Mouse (Mus musculus): ENCODE results near the gene Apbb2. TPM values are rescaled to one million over a fixed set of nuclear protein-coding genes. Genes with fewer than 3 reads are reported as not detected.

The Apbb2 gene
- polyA plus RNA-seq, 1 experiment, result 27.7 TPM

- TF ChIP-seq POLR2A (IDR thresholded peaks at IDR 0.05; ENCODE audit: low read depth, low read length) (no peak), CTCF (conservative IDR thresholded peaks at IDR 0.05; ENCODE audit: insufficient read depth, insufficient read length, low read depth, low read length) (no peak)
- Histone ChIP-seq H3K27ac (ENCODE audit: insufficient read depth, low read depth, low read length) (no peak overlapping the region), H3K4me3 (ENCODE audit: insufficient read depth, low read depth, low read length) (no peak overlapping the region), H3K36me3 (ENCODE audit: control insufficient read depth, insufficient read depth, low read length) (no peaks in the 10 kb centered on the region; the same call in none of the 2 replicates), H3K27me3 (replicated peaks; ENCODE audit: control insufficient read depth, insufficient read depth, low read length) (no peaks in the 10 kb centered on the region), H3K4me1 (ENCODE audit: control insufficient read depth, insufficient read depth, low read length) (no peaks in the 10 kb centered on the region)
- 95% methylated on average over 2 of the region's 2 CpGs for WGBS
- no peak for DNase-seq
Observed at GRCm38 (mm10) chr5:66302873-66303272, 315.7 kb downstream of the Apbb2 start.

GRCm38 (mm10) chr5:66302085-66302815 lies 316.3 kb downstream of the Apbb2 start:
- 76% methylated on average over 21 of the region's 21 CpGs for WGBS
- H3K4me3 ChIP-seq (ENCODE audit: insufficient read depth, low read depth, low read length), result no peak overlapping the region
- no peaks in the 10 kb centered on the region; the same call in none of the 2 replicates for H3K36me3 ChIP-seq (ENCODE audit: control insufficient read depth, insufficient read depth, low read length)
- TF ChIP-seq CTCF (conservative IDR thresholded peaks at IDR 0.05; ENCODE audit: insufficient read depth, insufficient read length, low read depth, low read length), result no peak
- no peak for TF ChIP-seq POLR2A (IDR thresholded peaks at IDR 0.05; ENCODE audit: low read depth, low read length)
- no peak for DNase-seq
- no peaks in the 10 kb centered on the region for H3K27me3 ChIP-seq (replicated peaks; ENCODE audit: control insufficient read depth, insufficient read depth, low read length)
- no peak overlapping the region for H3K27ac ChIP-seq (ENCODE audit: insufficient read depth, low read depth, low read length)
- H3K4me1 ChIP-seq (ENCODE audit: control insufficient read depth, insufficient read depth, low read length), result no peaks in the 10 kb centered on the region

DNA sequence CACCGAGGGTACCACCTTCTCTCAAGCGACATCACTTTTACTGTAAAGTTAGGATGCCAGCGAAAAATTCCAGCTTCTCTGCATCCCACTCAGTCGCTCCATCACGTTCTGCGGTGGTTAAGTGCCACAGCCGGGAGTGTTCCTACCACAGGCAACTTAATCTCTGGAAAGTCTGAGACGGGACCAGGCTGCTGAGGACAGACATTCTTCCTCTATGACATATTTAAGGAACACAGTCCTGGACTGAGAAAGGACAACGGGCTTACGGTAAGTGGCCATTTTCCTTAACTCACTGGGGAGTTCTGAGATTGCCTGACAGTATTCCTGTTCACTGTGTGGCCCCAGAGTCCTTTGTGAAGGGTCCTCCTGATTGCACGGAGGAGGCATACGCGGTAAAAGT lies 318.0 kb downstream of the Apbb2 start:
- 89% methylated on average over 13 of the region's 13 CpGs for WGBS

GRCm38 (mm10) chr5:66298856-66299255 lies 319.7 kb downstream of the Apbb2 start:
- WGBS, result 90% methylated on average over 6 of the region's 6 CpGs
- DNase-seq, result no peak

More for the DNA sequence above, 318.0 kb downstream of the Apbb2 start:
- H3K36me3 ChIP-seq (ENCODE audit: control insufficient read depth, insufficient read depth, low read length), result no peaks in the 10 kb centered on the region; the same call in none of the 2 replicates
- no peak for DNase-seq
- TF ChIP-seq POLR2A (IDR thresholded peaks at IDR 0.05; ENCODE audit: low read depth, low read length) (no peak), CTCF (conservative IDR thresholded peaks at IDR 0.05; ENCODE audit: insufficient read depth, insufficient read length, low read depth, low read length) (no peak)
- H3K27me3 ChIP-seq (replicated peaks; ENCODE audit: control insufficient read depth, insufficient read depth, low read length), result no peaks in the 10 kb centered on the region
- no peaks in the 10 kb centered on the region for H3K4me1 ChIP-seq (ENCODE audit: control insufficient read depth, insufficient read depth, low read length)
- no peak overlapping the region for H3K27ac ChIP-seq (ENCODE audit: insufficient read depth, low read depth, low read length)
- no peak overlapping the region for H3K4me3 ChIP-seq (ENCODE audit: insufficient read depth, low read depth, low read length)

DNA sequence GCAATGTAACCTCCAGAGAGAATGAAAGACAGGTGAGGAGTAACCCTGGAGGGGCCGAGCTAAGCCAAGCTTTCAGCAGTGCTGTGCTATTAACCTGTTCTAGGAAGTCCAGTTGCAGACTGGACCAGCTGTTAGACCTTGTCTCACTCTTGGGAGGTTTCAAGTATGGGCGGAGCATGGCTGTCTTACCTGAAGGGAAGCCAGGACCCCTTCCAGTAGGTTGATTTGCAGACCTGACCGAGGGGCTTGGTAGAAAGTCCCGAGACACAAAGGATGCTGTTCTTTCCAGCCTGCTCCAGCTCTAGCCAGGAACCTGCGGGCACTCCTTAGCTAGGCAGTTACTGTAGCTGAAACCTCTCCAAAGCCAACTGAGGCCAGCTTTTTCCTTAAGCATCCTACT lies 322.5 kb downstream of the Apbb2 start:
- Histone ChIP-seq H3K36me3 (ENCODE audit: control insufficient read depth, insufficient read depth, low read length) (no peaks in the 10 kb centered on the region), H3K27ac (ENCODE audit: insufficient read depth, low read depth, low read length) (no peak overlapping the region), H3K27me3 (replicated peaks; ENCODE audit: control insufficient read depth, insufficient read depth, low read length) (no peaks in the 10 kb centered on the region), H3K4me3 (ENCODE audit: insufficient read depth, low read depth, low read length) (no peak overlapping the region), H3K4me1 (ENCODE audit: control insufficient read depth, insufficient read depth, low read length) (no peaks in the 10 kb centered on the region)
- TF ChIP-seq POLR2A (IDR thresholded peaks at IDR 0.05; ENCODE audit: low read depth, low read length), result no peak
- DNase-seq, result no peak
- 92% methylated on average over 5 of the region's 5 CpGs for WGBS

More at GRCm38 (mm10) chr5:66298856-66299255, 319.7 kb downstream of the Apbb2 start:
- H3K4me3 ChIP-seq (ENCODE audit: insufficient read depth, low read depth, low read length), result no peak overlapping the region
- TF ChIP-seq CTCF (conservative IDR thresholded peaks at IDR 0.05; ENCODE audit: insufficient read depth, insufficient read length, low read depth, low read length), result no peak
- TF ChIP-seq POLR2A (IDR thresholded peaks at IDR 0.05; ENCODE audit: low read depth, low read length), result no peak
- H3K27me3 ChIP-seq (replicated peaks; ENCODE audit: control insufficient read depth, insufficient read depth, low read length), result no peaks in the 10 kb centered on the region
- no peak overlapping the region for H3K27ac ChIP-seq (ENCODE audit: insufficient read depth, low read depth, low read length)
- no peaks in the 10 kb centered on the region for H3K4me1 ChIP-seq (ENCODE audit: control insufficient read depth, insufficient read depth, low read length)
- no peaks in the 10 kb centered on the region; the same call in none of the 2 replicates for H3K36me3 ChIP-seq (ENCODE audit: control insufficient read depth, insufficient read depth, low read length)

GRCm38 (mm10) chr5:66294952-66295351 lies 323.6 kb downstream of the Apbb2 start:
- Histone ChIP-seq H3K27me3 (replicated peaks; ENCODE audit: control insufficient read depth, insufficient read depth, low read length) (no peaks in the 10 kb centered on the region), H3K4me1 (ENCODE audit: control insufficient read depth, insufficient read depth, low read length) (no peaks in the 10 kb centered on the region), H3K27ac (ENCODE audit: insufficient read depth, low read depth, low read length) (no peak overlapping the region), H3K4me3 (ENCODE audit: insufficient read depth, low read depth, low read length) (no peak overlapping the region), H3K36me3 (ENCODE audit: control insufficient read depth, insufficient read depth, low read length) (no peaks in the 10 kb centered on the region)
- WGBS, result 90% methylated on average over 4 of the region's 4 CpGs
- no peak for DNase-seq
- TF ChIP-seq POLR2A (IDR thresholded peaks at IDR 0.05; ENCODE audit: low read depth, low read length) (no peak), CTCF (conservative IDR thresholded peaks at IDR 0.05; ENCODE audit: insufficient read depth, insufficient read length, low read depth, low read length) (no peak)

- no peak for DNase-seq
- H3K4me1 ChIP-seq (ENCODE audit: control insufficient read depth, insufficient read depth, low read length), result no peaks in the 10 kb centered on the region
- WGBS, result 53% methylated on average over 11 of the region's 11 CpGs
- no peaks in the 10 kb centered on the region for H3K27me3 ChIP-seq (replicated peaks; ENCODE audit: control insufficient read depth, insufficient read depth, low read length)
- TF ChIP-seq POLR2A (IDR thresholded peaks at IDR 0.05; ENCODE audit: low read depth, low read length) (no peak), CTCF (conservative IDR thresholded peaks at IDR 0.05; ENCODE audit: insufficient read depth, insufficient read length, low read depth, low read length) (no peak)
- no peak overlapping the region for H3K4me3 ChIP-seq (ENCODE audit: insufficient read depth, low read depth, low read length)
- H3K27ac ChIP-seq (ENCODE audit: insufficient read depth, low read depth, low read length), result no peak overlapping the region
- H3K36me3 ChIP-seq (ENCODE audit: control insufficient read depth, insufficient read depth, low read length), result no peaks in the 10 kb centered on the region
Observed at GRCm38 (mm10) chr5:66294106-66294625, 324.4 kb downstream of the Apbb2 start.

Data from kidney, adult 2 months (tissue).